Mouse (Mus musculus) liver, postnatal 0 days (tissue): ENCODE results near the gene Pcgf5.

Experiments used
- CTCF ChIP-seq: sonication (generic); IDR thresholded peaks from 2 replicates; pipeline ENCODE4 v1.5.1; 2016; ENCODE audit warnings: antibody characterized with exemption, low read depth
- EP300 ChIP-seq: IDR thresholded peaks from 2 replicates; pipeline ENCODE4 v1.6.1; 2016; ENCODE audit warnings: antibody characterized with exemption, low read depth, mild to moderate bottlenecking

- TF ChIP-seq CTCF (no peak), EP300 (no peak)
Measured at GRCm38 (mm10) chr19:36383977-36384376, 35.9 kb downstream of the Pcgf5 start.
